Mouse (Mus musculus): Measurements from ENCODE around the gene Znrf2. TPM values are rescaled to one million over a fixed set of nuclear protein-coding genes. Genes with fewer than 3 reads are reported as not detected.
A peak's percentile ranks its signal among the peaks of the same experiment; 100 is the strongest.

Znrf2 gene
- polyA plus RNA-seq, 1 experiment from 2014 or later, result 6.7 TPM

DNA sequence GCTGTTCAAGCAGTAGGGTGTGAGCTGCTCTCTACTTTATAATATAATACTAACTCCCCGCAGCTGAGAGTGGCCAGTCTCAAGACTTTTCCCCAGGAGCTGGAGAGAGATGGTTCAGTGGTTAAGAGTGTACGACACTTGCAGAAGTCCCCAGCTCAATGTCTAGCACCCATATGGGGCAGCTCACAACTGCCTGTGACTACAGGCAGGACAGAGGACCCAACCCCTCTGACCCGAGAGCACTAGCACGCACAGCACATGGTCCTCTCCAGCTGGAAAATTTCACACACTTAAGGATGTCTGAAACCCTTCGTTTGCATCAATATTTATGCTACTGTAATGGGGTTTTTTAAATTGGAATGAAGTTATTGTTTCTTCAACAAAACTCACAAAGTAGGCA is 56.3 kb downstream of the Znrf2 start:
- H3K4me3 ChIP-seq (replicated peaks; ENCODE audit: low read depth, low read length), result no peak overlapping the region
- no peak for TF ChIP-seq CTCF (IDR thresholded peaks at IDR 0.05; ENCODE audit: low read depth)
- H3K4me1 ChIP-seq (replicated peaks; ENCODE audit: insufficient read depth, low read length), result no peaks in the 10 kb centered on the region
- no peak overlapping the region for H3K4me2 ChIP-seq (ENCODE audit: low read length)
- H3K27me3 ChIP-seq (ENCODE audit: insufficient read depth, low read length), result no peaks in the 10 kb centered on the region
- WGBS, result 63% methylated on average over 5 of the region's 5 CpGs
- no peak overlapping the region for H3K27ac ChIP-seq
- no peaks in the 10 kb centered on the region for H3K9me3 ChIP-seq (replicated peaks; ENCODE audit: low read length)
- peak; percentile 41 for DNase-seq (ENCODE audit: low spot score)
- no peak overlapping the region for H3K9ac ChIP-seq (ENCODE audit: low read depth, low read length)
- no peaks in the 10 kb centered on the region for H3K36me3 ChIP-seq (ENCODE audit: insufficient read depth, low read length)
- ATAC-seq (replicated peaks; ENCODE audit: low FRiP score, low read depth), result no peak

DNA sequence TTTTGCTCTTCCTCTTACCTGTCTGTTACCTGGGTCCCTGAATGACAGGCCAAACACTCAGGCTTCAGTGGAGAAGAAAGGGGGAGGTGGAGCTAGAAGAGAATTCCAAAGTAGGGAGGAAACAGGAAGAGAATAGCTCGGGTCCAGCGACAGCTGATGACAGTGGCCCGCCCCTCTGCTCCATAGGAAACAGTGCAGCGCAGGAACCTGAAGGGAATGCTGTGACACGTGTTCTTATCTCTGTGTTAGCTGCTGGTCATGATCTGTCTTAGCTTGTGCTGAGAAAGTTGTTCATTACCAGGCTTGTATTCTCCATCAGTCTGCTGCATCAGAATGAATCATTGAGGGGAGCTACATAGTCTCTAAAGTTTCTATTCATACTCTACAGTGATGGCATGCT is 60.1 kb downstream of the Znrf2 start:
- WGBS, result 36% methylated on average over 5 of the region's 5 CpGs
- ATAC-seq (replicated peaks; ENCODE audit: low FRiP score, low read depth) (no peak), DNase-seq (ENCODE audit: low spot score) (peak; percentile 24)
- Histone ChIP-seq H3K4me3 (replicated peaks; ENCODE audit: low read depth, low read length) (no peak overlapping the region), H3K4me1 (replicated peaks; ENCODE audit: insufficient read depth, low read length) (no peaks in the 10 kb centered on the region), H3K4me2 (ENCODE audit: low read length) (no peak overlapping the region), H3K27ac (no peak overlapping the region), H3K9me3 (replicated peaks; ENCODE audit: low read length) (no peaks in the 10 kb centered on the region), H3K27me3 (ENCODE audit: insufficient read depth, low read length) (no peaks in the 10 kb centered on the region), H3K9ac (ENCODE audit: low read depth, low read length) (no peak overlapping the region), H3K36me3 (ENCODE audit: insufficient read depth, low read length) (no peaks in the 10 kb centered on the region)
- TF ChIP-seq CTCF (IDR thresholded peaks at IDR 0.05; ENCODE audit: low read depth), result no peak

DNA sequence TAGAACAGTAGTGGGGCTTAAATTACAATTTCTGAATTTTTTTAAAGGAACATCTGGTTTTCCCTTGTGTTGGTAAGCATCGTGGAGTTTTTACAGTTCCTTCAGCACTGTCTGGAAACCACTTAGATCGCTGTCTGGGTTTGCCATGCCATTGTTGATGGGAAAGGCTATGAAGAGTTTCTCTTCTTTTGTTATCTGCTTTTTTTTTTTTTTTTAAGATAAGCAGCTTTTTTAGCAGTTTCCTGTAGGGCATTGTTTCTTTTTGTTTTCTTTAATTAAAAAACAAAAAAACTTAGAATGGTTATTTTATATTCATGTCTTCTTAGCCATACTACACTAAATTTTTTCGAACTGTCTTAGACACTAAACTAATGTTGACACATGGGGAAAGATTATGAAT is 60.9 kb downstream of the Znrf2 start:
- no peaks in the 10 kb centered on the region for H3K27me3 ChIP-seq (ENCODE audit: insufficient read depth, low read length)
- no peak overlapping the region for H3K4me2 ChIP-seq (ENCODE audit: low read length)
- no peaks in the 10 kb centered on the region for H3K36me3 ChIP-seq (ENCODE audit: insufficient read depth, low read length)
- H3K9ac ChIP-seq (ENCODE audit: low read depth, low read length), result no peak overlapping the region
- 77% methylated on average over 3 of the region's 3 CpGs for WGBS
- no peak for TF ChIP-seq CTCF (IDR thresholded peaks at IDR 0.05; ENCODE audit: low read depth)
- H3K27ac ChIP-seq, result no peak overlapping the region
- no peak for DNase-seq (ENCODE audit: low spot score)
- no peak overlapping the region for H3K4me3 ChIP-seq (replicated peaks; ENCODE audit: low read depth, low read length)
- H3K9me3 ChIP-seq (replicated peaks; ENCODE audit: low read length), result no peaks in the 10 kb centered on the region
- no peaks in the 10 kb centered on the region for H3K4me1 ChIP-seq (replicated peaks; ENCODE audit: insufficient read depth, low read length)
- ATAC-seq (replicated peaks; ENCODE audit: low FRiP score, low read depth), result no peak

DNA sequence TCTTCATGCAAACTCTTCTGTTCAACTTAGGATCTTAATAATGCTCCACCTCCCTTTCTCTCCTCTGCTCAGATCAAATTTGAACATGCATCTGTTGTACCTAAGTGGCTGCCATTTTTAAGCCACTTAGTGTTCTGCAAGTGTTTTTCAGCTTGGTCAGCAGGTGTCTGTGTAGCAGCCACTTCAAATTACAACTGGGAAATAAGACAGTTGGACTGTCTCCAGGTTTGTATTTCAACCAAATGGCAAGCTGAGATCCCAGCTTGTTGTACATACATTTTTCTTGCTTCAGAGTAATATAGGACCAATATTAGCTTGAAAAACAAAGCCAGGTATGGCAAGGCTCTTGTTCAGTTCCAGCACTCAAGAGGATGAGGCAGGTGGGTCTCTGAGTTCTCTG is 61.8 kb downstream of the Znrf2 start:
- H3K27ac ChIP-seq, result no peak overlapping the region
- no peaks in the 10 kb centered on the region for H3K4me1 ChIP-seq (replicated peaks; ENCODE audit: insufficient read depth, low read length)
- ATAC-seq (replicated peaks; ENCODE audit: low FRiP score, low read depth) (no peak), DNase-seq (ENCODE audit: low spot score) (no peak)
- no peak overlapping the region for H3K9ac ChIP-seq (ENCODE audit: low read depth, low read length)
- TF ChIP-seq CTCF (IDR thresholded peaks at IDR 0.05; ENCODE audit: low read depth), result no peak
- H3K27me3 ChIP-seq (ENCODE audit: insufficient read depth, low read length), result no peaks in the 10 kb centered on the region
- H3K36me3 ChIP-seq (ENCODE audit: insufficient read depth, low read length), result no peaks in the 10 kb centered on the region
- no peak overlapping the region for H3K4me2 ChIP-seq (ENCODE audit: low read length)
- H3K9me3 ChIP-seq (replicated peaks; ENCODE audit: low read length), result no peaks in the 10 kb centered on the region
- H3K4me3 ChIP-seq (replicated peaks; ENCODE audit: low read depth, low read length), result no peak overlapping the region

DNA sequence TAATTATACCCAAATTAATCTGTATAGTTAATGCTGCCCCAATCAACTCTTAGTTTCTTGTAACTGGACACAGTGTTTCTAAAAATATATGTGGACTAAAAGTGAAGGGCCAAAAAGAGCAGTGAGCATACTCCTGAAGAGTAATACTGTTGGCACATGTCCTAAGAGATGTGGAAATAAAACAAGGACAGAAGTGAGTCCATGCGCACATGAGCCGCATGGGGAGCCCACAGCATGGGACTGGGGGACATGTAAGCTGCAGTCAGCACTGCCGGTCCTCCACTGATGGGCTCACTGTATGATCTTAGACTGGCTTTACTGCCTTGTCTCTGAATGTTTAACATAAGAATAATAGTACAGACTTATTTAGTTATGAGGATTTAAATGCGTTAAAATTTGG is 63.4 kb downstream of the Znrf2 start:
- no peak for DNase-seq (ENCODE audit: low spot score)
- ATAC-seq (replicated peaks; ENCODE audit: low FRiP score, low read depth), result no peak
- WGBS, result 97% methylated on average over 4 of the region's 4 CpGs

DNA sequence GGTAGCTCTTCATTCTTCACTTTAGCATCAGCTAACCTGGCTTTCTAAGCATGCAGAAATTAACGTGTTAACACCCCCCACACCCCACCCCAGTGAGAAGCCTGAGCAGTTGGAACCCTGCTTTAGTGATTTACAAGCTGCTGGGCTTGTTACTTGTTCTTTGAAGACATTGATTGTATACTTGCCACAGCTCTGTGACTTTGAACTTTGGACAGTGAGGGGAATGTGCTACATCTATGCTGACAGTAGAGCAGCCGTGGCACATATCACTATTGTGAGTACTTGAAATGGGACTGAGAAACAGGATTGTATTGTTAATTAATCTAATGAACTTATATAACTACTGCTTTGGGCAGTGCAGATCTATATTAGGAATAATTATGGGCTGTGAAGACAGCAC is 66.7 kb downstream of the Znrf2 start:
- DNase-seq (ENCODE audit: low spot score) (no peak), ATAC-seq (replicated peaks; ENCODE audit: low FRiP score, low read depth) (no peak)
- no peak overlapping the region for H3K4me2 ChIP-seq (ENCODE audit: low read length)
- no peak overlapping the region for H3K27ac ChIP-seq
- H3K9me3 ChIP-seq (replicated peaks; ENCODE audit: low read length), result no peaks in the 10 kb centered on the region
- WGBS, result 58% methylated on average over 2 of the region's 2 CpGs
- no peak for TF ChIP-seq CTCF (IDR thresholded peaks at IDR 0.05; ENCODE audit: low read depth)
- H3K36me3 ChIP-seq (ENCODE audit: insufficient read depth, low read length), result no peaks in the 10 kb centered on the region
- no peaks in the 10 kb centered on the region for H3K27me3 ChIP-seq (ENCODE audit: insufficient read depth, low read length)
- H3K4me3 ChIP-seq (replicated peaks; ENCODE audit: low read depth, low read length), result no peak overlapping the region
- no peaks in the 10 kb centered on the region for H3K4me1 ChIP-seq (replicated peaks; ENCODE audit: insufficient read depth, low read length)
- H3K9ac ChIP-seq (ENCODE audit: low read depth, low read length), result no peak overlapping the region

More for the DNA sequence above, 63.4 kb downstream of the Znrf2 start:
- H3K4me1 ChIP-seq (replicated peaks; ENCODE audit: insufficient read depth, low read length), result no peaks in the 10 kb centered on the region
- H3K9ac ChIP-seq (ENCODE audit: low read depth, low read length), result no peak overlapping the region
- no peak overlapping the region for H3K4me3 ChIP-seq (replicated peaks; ENCODE audit: low read depth, low read length)
- no peak overlapping the region for H3K4me2 ChIP-seq (ENCODE audit: low read length)
- no peaks in the 10 kb centered on the region for H3K27me3 ChIP-seq (ENCODE audit: insufficient read depth, low read length)
- no peaks in the 10 kb centered on the region for H3K36me3 ChIP-seq (ENCODE audit: insufficient read depth, low read length)
- no peak overlapping the region for H3K27ac ChIP-seq
- H3K9me3 ChIP-seq (replicated peaks; ENCODE audit: low read length), result no peaks in the 10 kb centered on the region
- no peak for TF ChIP-seq CTCF (IDR thresholded peaks at IDR 0.05; ENCODE audit: low read depth)

DNA sequence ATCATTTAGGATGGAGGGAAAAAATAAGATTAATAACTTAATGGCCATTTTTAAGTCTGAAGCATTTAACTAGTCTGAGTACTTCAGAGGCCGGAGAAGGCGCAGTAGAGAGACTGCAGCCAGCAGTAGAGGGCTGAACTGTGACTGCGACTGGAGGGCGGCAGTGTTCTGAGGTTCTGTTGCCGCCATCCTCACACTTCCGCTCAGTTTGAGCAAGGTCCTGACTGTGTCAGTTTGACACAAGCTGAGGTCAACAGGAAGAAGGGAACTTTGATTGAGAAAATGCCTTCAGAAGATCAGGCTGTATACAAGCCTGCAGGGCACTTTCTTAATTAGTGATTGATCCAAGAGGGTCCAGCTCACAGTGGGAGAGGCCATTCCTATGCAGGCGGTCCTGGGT is 69.5 kb downstream of the Znrf2 start:
- Histone ChIP-seq H3K27ac (no peak overlapping the region), H3K9me3 (replicated peaks; ENCODE audit: low read length) (no peaks in the 10 kb centered on the region), H3K27me3 (ENCODE audit: insufficient read depth, low read length) (no peaks in the 10 kb centered on the region), H3K9ac (ENCODE audit: low read depth, low read length) (no peak overlapping the region), H3K4me2 (ENCODE audit: low read length) (no peak overlapping the region), H3K4me1 (replicated peaks; ENCODE audit: insufficient read depth, low read length) (no peaks in the 10 kb centered on the region), H3K4me3 (replicated peaks; ENCODE audit: low read depth, low read length) (no peak overlapping the region), H3K36me3 (ENCODE audit: insufficient read depth, low read length) (no peaks in the 10 kb centered on the region)
- WGBS, result 77% methylated on average over 7 of the region's 7 CpGs
- TF ChIP-seq CTCF (IDR thresholded peaks at IDR 0.05; ENCODE audit: low read depth), result no peak
- ATAC-seq (replicated peaks; ENCODE audit: low FRiP score, low read depth) (no peak), DNase-seq (ENCODE audit: low spot score) (no peak)
